Comparison of ENCODE assay signal across 12 mouse cellular contexts in genomic region chr4:136266716-136267343, GRCm38 (mm10). TPM values are rescaled to one million over a fixed set of nuclear protein-coding genes. Genes with fewer than 3 reads are reported as not detected.
DNase-seq lines count a peak whose midpoint lies in the region; ATAC-seq lines count a peak whose summit lies in the region.
"Had no signal": no experiment of that assay in that cellular context is flagged by ENCODE, and none has a peak within 500 bp of the region (broad histone marks: within the 10 kb centered on the region; RNA-seq: fewer than 3 reads in every experiment).

No protein-coding gene starts in this region.

- H3K4me1 ChIP-seq in hindbrain, embryonic 13.5 days (replicated peaks) = no peaks in the 10 kb centered on the region
- no peaks in the 10 kb centered on the region for H3K4me1 ChIP-seq in kidney, embryonic 16.5 days (ENCODE audit: insufficient read depth, low read length)

- no peak overlapping the region for H3K4me2 ChIP-seq in hindbrain, embryonic 13.5 days
- no peak overlapping the region for H3K4me2 ChIP-seq in kidney, embryonic 16.5 days (replicated peaks; ENCODE audit: low read depth, low read length)
- H3K4me2 ChIP-seq: embryonic facial prominence, embryonic 13.5 days; heart, embryonic 15.5 days had no signal

- ATAC-seq in hindbrain, embryonic 13.5 days (ENCODE audit: low FRiP score) = no peak
- no peak for ATAC-seq in kidney, embryonic 16.5 days (ENCODE audit: low FRiP score, low TSS enrichment)

- peaks cover 6% of the 10 kb centered on the region; the same call in 1 of the 2 replicates for H3K27me3 ChIP-seq in hindbrain, embryonic 13.5 days
- no peaks in the 10 kb centered on the region for H3K27me3 ChIP-seq in kidney, embryonic 16.5 days (ENCODE audit: insufficient read depth, low read length)
- H3K27me3 ChIP-seq: heart, embryonic 15.5 days had no signal

- H3K9me3 ChIP-seq in hindbrain, embryonic 13.5 days = no peaks in the 10 kb centered on the region
- no peaks in the 10 kb centered on the region for H3K9me3 ChIP-seq in kidney, embryonic 16.5 days (ENCODE audit: low read length)
- H3K9me3 ChIP-seq: embryonic facial prominence, embryonic 13.5 days; heart, embryonic 15.5 days had no signal

- WGBS in hindbrain, embryonic 13.5 days = 86% methylated on average over 9 of the region's 9 CpGs
- WGBS in kidney, embryonic 16.5 days = 78% methylated on average over 9 of the region's 9 CpGs

- H3K36me3 ChIP-seq in hindbrain, embryonic 13.5 days = no peaks in the 10 kb centered on the region
- no peaks in the 10 kb centered on the region for H3K36me3 ChIP-seq in kidney, embryonic 16.5 days (ENCODE audit: insufficient read depth, low read length)
- H3K36me3 ChIP-seq: embryonic facial prominence, embryonic 13.5 days; heart, embryonic 15.5 days had no signal

- DNase-seq in A20 (ENCODE audit: low read depth, low spot score) (peak; percentile 52), liver (peak; percentile 41)
- DNase-seq in CD8-positive naive resting alpha-beta T cell, adult 2 months (ENCODE audit: low read depth in 2 of 2, low spot score in 2 of 2) = peak; percentile 47 to 67
- peak; percentile 57 to 73 for DNase-seq in spleen, postnatal 4 days (ENCODE audit: low spot score in 2 of 2)
- DNase-seq in left cerebral cortex, adult 11 months (ENCODE audit: low spot score) = no peak
- DNase-seq: cerebellum, adult 11 months; kidney, adult 8-10 months had no signal

- no peak overlapping the region for H3K4me3 ChIP-seq in hindbrain, embryonic 13.5 days
- no peak overlapping the region for H3K4me3 ChIP-seq in kidney, embryonic 16.5 days (ENCODE audit: low read length)
- H3K4me3 ChIP-seq: embryonic facial prominence, embryonic 13.5 days; heart, embryonic 15.5 days had no signal

- no peak overlapping the region for H3K9ac ChIP-seq in hindbrain, embryonic 13.5 days
- no peak overlapping the region for H3K9ac ChIP-seq in kidney, embryonic 16.5 days (replicated peaks; ENCODE audit: low read length)
- H3K9ac ChIP-seq: embryonic facial prominence, embryonic 13.5 days; heart, embryonic 15.5 days had no signal

- H3K27ac ChIP-seq in hindbrain, embryonic 13.5 days = no peak overlapping the region
- no peak overlapping the region for H3K27ac ChIP-seq in kidney, embryonic 16.5 days (ENCODE audit: low read length)
- H3K27ac ChIP-seq: embryonic facial prominence, embryonic 13.5 days; heart, embryonic 15.5 days; macrophage had no signal

RNA-seq across cellular contexts. Expression of gene Zfp46, which starts 17.7 kb away (rescaled TPM):
- 41.3 and 44.5 TPM in 2 replicates for polyA plus RNA-seq in hindbrain, embryonic 13.5 days (2015; fragmentation: Nextera tagmentation; extraction: Ambion mirVana)
- polyA plus RNA-seq in kidney, embryonic 16.5 days (2015; fragmentation: Nextera tagmentation; extraction: Ambion mirVana) = 25.3 and 26.7 TPM in 2 replicates

RNA-seq across cellular contexts. Expression of gene Tcea3, which starts 19.3 kb away (rescaled TPM):
- polyA plus RNA-seq in hindbrain, embryonic 13.5 days (2015; fragmentation: Nextera tagmentation; extraction: Ambion mirVana) = 2.2 and 2.4 TPM in 2 replicates
- 8.6 and 11.4 TPM in 2 replicates for polyA plus RNA-seq in kidney, embryonic 16.5 days (2015; fragmentation: Nextera tagmentation; extraction: Ambion mirVana)
- polyA plus RNA-seq: macrophage had no signal

RNA-seq across cellular contexts. Expression of gene Hnrnpr, which starts 43.9 kb away (rescaled TPM):
- 234 and 252 TPM in 2 replicates for polyA plus RNA-seq in hindbrain, embryonic 13.5 days (2015; fragmentation: Nextera tagmentation; extraction: Ambion mirVana)
- polyA plus RNA-seq in kidney, embryonic 16.5 days (2015; fragmentation: Nextera tagmentation; extraction: Ambion mirVana) = 181 TPM in 2 replicates
